Mouse (Mus musculus): Measurements from ENCODE around the gene Rd3.

Gene Rd3

DNA sequence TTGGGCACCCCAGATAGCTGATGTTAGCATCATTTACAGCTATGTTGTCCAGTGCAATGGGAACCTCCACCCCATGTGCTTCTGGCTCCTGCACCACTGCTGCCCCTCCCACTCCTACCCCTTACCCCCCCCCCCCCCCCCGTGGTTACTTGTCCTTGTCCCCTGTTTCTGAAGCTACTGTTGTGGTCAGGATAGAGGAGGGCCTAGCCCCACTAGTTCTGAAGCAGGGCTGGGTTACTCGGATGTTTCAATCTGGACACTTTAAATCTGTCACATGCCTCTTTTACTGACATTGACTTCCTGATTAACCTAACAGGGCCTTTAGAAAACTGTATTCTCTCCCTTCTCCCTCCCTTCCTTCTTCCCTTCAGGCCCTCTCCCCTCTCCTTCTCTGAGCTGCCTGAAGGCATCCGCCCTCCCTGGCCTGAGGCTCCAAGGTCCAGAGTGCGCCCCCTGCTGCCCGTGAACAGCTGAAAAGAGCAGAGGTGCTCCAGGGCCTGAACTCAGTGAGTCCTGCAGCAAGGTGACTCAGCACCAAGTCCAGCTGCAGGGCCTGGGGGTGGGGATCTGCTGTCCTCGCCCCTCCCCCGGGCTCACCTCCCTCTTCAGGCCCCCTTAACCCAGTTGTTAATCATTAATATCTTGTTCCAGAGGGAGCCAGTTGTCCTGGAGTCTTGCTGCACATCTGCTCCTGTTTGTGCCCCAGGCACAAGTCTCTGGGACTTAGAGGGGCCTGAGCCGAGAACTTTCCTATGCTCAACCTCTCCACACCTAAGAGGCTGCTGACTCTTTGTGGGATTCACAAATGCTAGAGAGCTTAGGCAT, 13.0 kb upstream of the Rd3 start:
- peak in 1 of 2 experiments; percentile 82 for DNase-seq (ENCODE audit: low spot score in 2 of 2)

GRCm38 (mm10) chr1:191964773-191965481, 12.2 kb upstream of the Rd3 start:
- DNase-seq (ENCODE audit: low spot score in 2 of 2): peak in 1 of 2 experiments; percentile 86

DNA sequence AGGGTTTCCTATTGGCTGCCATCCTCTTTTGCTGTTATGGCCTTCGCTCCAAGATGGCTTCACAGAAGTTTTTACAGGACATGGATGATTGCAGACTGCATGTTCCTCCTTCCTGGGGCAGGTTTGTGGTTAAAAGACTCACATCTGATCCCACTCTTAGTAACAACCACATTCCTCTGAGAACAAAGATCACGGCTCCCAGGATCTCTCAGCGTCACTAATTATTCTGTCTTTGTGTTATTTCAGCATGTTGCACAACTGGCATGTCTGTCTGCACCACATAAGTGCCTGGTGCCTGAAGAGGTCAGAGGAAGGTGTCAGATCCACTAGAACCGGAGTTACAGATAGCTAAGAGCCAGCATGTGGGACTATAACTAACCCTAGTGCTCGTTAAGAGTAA, 7.2 kb upstream of the Rd3 start:
- no peak for DNase-seq (ENCODE audit: low spot score in 2 of 2)

- no peak for DNase-seq (ENCODE audit: low spot score in 2 of 2)
These were observed 2.4 kb upstream of the Rd3 start for GRCm38 (mm10) chr1:191974509-191975405.

- no peak for DNase-seq (ENCODE audit: low spot score in 2 of 2)
These were observed 4.4 kb downstream of the Rd3 start for GRCm38 (mm10) chr1:191981426-191982102.

DNA sequence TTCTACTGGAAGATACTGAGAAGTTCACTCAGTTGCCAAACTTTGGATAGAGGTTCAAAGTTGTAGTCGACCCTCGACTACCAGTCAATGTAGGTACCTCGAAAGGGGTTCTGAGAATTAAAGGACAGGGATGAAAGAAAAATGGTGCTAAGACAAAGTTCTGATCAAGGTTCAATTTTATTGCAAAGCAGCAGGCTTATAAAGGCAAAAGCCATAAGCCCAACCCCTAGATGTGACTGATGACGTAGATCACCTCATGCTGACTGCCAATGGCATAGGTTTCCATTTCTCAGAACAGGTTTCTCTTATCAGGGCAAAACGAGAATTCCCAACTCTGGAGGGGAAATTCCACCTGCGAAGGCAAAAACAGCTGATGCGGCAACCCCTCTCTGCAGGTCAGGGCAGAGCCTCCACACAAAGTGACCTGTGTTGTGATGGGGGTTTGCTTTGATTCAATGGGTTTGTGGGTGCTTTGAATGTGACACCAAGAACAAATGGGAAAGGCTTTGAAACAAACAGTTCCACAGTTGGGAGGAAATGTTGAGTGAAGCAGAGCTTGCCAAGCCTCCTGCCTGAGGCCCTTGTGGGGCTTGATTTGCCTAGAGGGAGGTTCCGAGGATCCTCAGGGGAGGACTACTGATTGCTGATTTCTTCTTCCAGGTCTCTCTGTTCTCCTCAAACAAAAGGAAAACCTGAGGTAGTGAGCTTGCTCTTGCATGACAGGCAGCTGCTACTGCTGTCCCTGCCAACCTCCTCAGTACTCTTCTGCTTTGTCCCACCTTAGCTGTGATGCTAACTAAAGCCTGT, 9.7 kb downstream of the Rd3 start:
- DNase-seq (ENCODE audit: low spot score in 2 of 2): no peak

DNA sequence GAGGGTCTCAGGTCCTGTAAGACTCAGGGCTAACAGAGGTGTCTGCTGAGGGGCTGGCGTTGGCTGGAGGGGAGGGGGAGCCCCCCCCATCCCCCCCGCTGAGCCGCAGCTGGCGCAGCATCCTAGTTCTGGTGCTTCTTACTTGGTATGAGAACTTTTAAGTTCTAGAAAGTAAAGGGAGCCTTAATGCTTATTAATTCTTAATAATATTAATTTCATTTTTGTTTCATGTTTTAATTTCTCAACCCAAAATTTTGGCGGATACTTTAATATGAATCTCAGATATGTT, 10.3 kb downstream of the Rd3 start:
- no peak for DNase-seq (ENCODE audit: low spot score in 2 of 2)

- DNase-seq (ENCODE audit: low spot score in 2 of 2): no peak
These were observed 11.5 kb downstream of the Rd3 start for GRCm38 (mm10) chr1:191988646-191989045.

- DNase-seq (ENCODE audit: low spot score in 2 of 2): no peak
These were observed 11.9 kb downstream of the Rd3 start for GRCm38 (mm10) chr1:191989060-191989459.

GRCm38 (mm10) chr1:191989994-191990393, 12.8 kb downstream of the Rd3 start:
- peak; percentile 86 to 96 for DNase-seq (ENCODE audit: low spot score in 2 of 2)

DNA sequence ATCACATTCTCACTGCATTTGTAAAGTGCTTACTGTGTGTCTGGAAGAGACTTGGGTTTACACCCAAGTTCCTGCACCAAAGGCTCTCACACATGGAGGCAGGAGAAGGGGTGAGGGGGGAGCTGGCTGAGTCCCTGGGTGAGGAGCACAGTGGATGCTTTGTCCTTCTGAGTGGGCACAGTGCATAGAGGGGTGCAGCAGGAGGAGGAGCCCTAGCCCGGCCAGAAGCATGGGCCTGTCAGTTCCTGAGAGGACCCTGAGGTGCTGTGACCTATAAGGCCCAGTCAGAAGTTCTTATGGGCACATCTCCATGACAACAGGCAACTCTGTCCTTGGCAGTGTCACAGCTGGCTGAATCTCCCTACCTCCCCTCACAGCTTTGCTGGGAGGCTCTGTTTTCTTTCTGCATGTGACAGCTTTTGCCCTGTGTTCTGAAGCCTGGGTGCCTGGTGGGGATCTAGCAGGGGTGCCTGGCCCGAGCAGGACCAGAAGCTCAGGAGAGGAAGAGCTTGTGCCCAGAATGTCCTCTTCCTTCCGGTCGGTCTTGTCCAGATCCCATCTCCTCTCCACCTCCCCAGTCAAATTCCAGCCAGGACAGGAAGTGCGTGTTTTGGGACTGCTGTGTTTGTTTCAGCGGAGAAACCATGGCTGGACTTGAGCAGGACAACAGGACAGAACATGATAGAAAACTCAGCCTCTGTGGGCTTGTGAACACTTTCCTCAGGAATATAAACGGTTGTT, 15.0 kb downstream of the Rd3 start:
- no peak for DNase-seq (ENCODE audit: low spot score in 2 of 2)

GRCm38 (mm10) chr1:191994476-191994875, 17.3 kb downstream of the Rd3 start:
- no peak for DNase-seq (ENCODE audit: low spot score in 2 of 2)

DNA sequence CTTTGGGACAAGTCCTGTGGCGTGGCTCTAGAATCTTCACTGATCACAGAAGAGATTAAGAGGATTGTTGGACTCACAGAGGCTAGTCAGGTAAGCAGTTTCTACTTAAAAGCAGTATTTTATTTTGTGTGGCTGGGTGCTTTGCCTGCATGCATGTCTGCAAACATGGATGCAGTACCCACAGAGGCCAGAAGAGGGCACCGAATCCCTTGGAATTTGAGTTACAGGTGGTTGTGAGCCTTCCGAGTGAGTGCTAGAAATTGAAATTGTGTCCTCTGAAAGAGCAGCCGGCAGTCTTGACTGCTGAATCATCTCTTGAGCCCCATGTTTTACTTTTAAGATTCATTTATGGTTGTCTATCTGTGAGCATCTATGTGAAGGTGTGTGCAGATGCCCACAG, 18.3 kb downstream of the Rd3 start:
- peak in 1 of 2 experiments; percentile 46 for DNase-seq (ENCODE audit: low spot score in 2 of 2)

DNA sequence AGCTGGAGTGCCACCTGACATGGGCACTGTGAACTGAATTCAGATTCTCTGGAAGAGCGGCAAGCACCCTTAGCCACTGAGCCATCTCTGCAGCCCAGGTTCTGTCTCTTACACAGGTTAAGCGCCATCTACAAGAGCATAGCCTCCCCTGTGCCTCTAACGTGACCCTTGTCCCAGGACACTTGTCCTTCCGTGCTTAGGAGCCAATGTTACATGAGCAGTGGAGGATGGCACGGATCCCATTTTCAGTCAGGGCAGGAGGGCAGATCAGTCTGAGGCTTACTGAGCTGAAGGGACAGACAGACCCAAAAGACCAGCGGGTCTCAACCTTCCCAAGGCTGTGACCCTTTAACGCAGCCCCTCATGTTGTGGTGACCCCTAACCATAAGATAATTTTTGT, 18.7 kb downstream of the Rd3 start:
- no peak for DNase-seq (ENCODE audit: low spot score in 2 of 2)

GRCm38 (mm10) chr1:191996621-191997185, 19.5 kb downstream of the Rd3 start:
- DNase-seq (ENCODE audit: low spot score in 2 of 2): no peak

- no peak for DNase-seq (ENCODE audit: low spot score in 2 of 2)
These were observed 21.9 kb downstream of the Rd3 start for GRCm38 (mm10) chr1:191999022-191999421.

All from left cerebral cortex, adult 9 months (tissue).